Mouse (Mus musculus) megakaryocyte-erythroid progenitor cell, adult 5 weeks (primary cell): ENCODE results near the gene Cemip. TPM values are rescaled to one million over a fixed set of nuclear protein-coding genes. Genes with fewer than 3 reads are reported as not detected.

Experiments used
- polyA plus RNA-seq: library from polyadenylated mRNA; stranded (reverse); fragments of >175 nt; gene quantifications from 2 replicates; pipeline ENCODE4 v1.2.3, GENCODE M21; 2012

Cemip gene
- polyA plus RNA-seq, result not detected in 2 replicates

GRCm38 (mm10) chr7:84086039-84086829, at the start of gene Cemip:
TSS of gene Cemip (minus strand) at chr7:84086502.

GRCm38 (mm10) chr7:83884021-83884658, 202.2 kb downstream of the Cemip start, which contains the start of the genes Tlnrd1 and Mesd:
TSS of gene Tlnrd1 (minus strand) at chr7:83884305.
TSS of gene Mesd (plus strand) at chr7:83884466.

Other genes starting within 250 kb of the Cemip start
- 43.3 and 44.1 TPM in 2 replicates for gene Tlnrd1, start 202.2 kb downstream of the Cemip start, polyA plus RNA-seq
- gene Mesd, start 202.0 kb downstream of the Cemip start, polyA plus RNA-seq, result 64.8 and 65.3 TPM in 2 replicates
- 23.3 and 26.4 TPM in 2 replicates for gene Abhd17c, start 65.4 kb upstream of the Cemip start, polyA plus RNA-seq